Mouse (Mus musculus): ENCODE measurements at regions not wholly inside any gene's neighbourhood (a gene's known extent, or its start where the extent isn't known, plus 50 kb on each side); places are given as distances from the start of the nearest gene placed in this dataset.

- TF ChIP-seq CTCF (IDR thresholded peaks at IDR 0.05; ENCODE audit: low read depth, low read length): no peak
- TF ChIP-seq POLR2A (IDR thresholded peaks at IDR 0.05; ENCODE audit: extremely low read depth, insufficient read depth, low read length): no peak
Measured at GRCm38 (mm10) chr14:62117532-62117931, 174.9 kb upstream of the Rnaseh2b start.

Data from liver, adult 2 months (tissue).